Mouse (Mus musculus) thymus, postnatal 36 days (tissue): ENCODE data around the gene Them7.

ENCODE experiments used
- DNase-seq, 2 experiments: peaks; one replicate each; pipeline ENCODE4 v3.0.0; 2022; ENCODE audit warnings: mixed read lengths in 2 of 2

Them7 gene

GRCm38 (mm10) chr2:105311991-105312390 lies 87.9 kb downstream of the Them7 start:
- DNase-seq, result no peak

GRCm38 (mm10) chr2:105313077-105313476 lies 89.0 kb downstream of the Them7 start:
- no peak for DNase-seq

- no peak for DNase-seq
Measured at GRCm38 (mm10) chr2:105317556-105318184, 93.5 kb downstream of the Them7 start.

- DNase-seq, result no peak
Measured at GRCm38 (mm10) chr2:105326067-105326466, 101.9 kb downstream of the Them7 start.

- no peak for DNase-seq
Measured at GRCm38 (mm10) chr2:105330024-105330423, 105.9 kb downstream of the Them7 start.

- DNase-seq, result no peak
Measured at GRCm38 (mm10) chr2:105333107-105333506, 109.0 kb downstream of the Them7 start.

GRCm38 (mm10) chr2:105333976-105334713 lies 110.0 kb downstream of the Them7 start:
- DNase-seq, result peak; percentile 8 to 10

GRCm38 (mm10) chr2:105335661-105336060 lies 111.5 kb downstream of the Them7 start:
- no peak for DNase-seq

- no peak for DNase-seq
Measured at GRCm38 (mm10) chr2:105336314-105337027, 112.4 kb downstream of the Them7 start.

- DNase-seq, result no peak
Measured at GRCm38 (mm10) chr2:105337171-105337875, 113.2 kb downstream of the Them7 start.

- no peak for DNase-seq
Measured at GRCm38 (mm10) chr2:105339993-105340392, 115.9 kb downstream of the Them7 start.

- no peak for DNase-seq
Measured at GRCm38 (mm10) chr2:105348886-105349285, 124.8 kb downstream of the Them7 start.

- DNase-seq, result no peak
Measured at GRCm38 (mm10) chr2:105356791-105357190, 132.7 kb downstream of the Them7 start.

- DNase-seq, result no peak
Measured at GRCm38 (mm10) chr2:105358040-105358439, 133.9 kb downstream of the Them7 start.

GRCm38 (mm10) chr2:105367623-105368022 lies 143.5 kb downstream of the Them7 start:
- DNase-seq, result peak; percentile 8 to 10

- DNase-seq, result no peak
Measured at GRCm38 (mm10) chr2:105370240-105370639, 146.1 kb downstream of the Them7 start.

- no peak for DNase-seq
Measured at GRCm38 (mm10) chr2:105370698-105371097, 146.6 kb downstream of the Them7 start.

GRCm38 (mm10) chr2:105372156-105372555 lies 148.0 kb downstream of the Them7 start:
- no peak for DNase-seq

- DNase-seq, result no peak
Measured at GRCm38 (mm10) chr2:105372727-105373126, 148.6 kb downstream of the Them7 start.

- DNase-seq, result no peak
Measured at GRCm38 (mm10) chr2:105373658-105374057, 149.5 kb downstream of the Them7 start.

GRCm38 (mm10) chr2:105375261-105375660 lies 151.1 kb downstream of the Them7 start:
- DNase-seq, result no peak

- no peak for DNase-seq
Measured at GRCm38 (mm10) chr2:105375705-105376104, 151.6 kb downstream of the Them7 start.

GRCm38 (mm10) chr2:105379682-105380081 lies 155.6 kb downstream of the Them7 start:
- no peak for DNase-seq
